In genomic region chr19:55861746-55862145, GRCm38 (mm10) we compare ENCODE assay signal across 18 mouse cellular contexts.
DNase-seq lines count a peak whose midpoint lies in the region; ATAC-seq lines count a peak whose summit lies in the region.
"Had no signal": no experiment of that assay in that cellular context is flagged by ENCODE, and none has a peak within 500 bp of the region (broad histone marks: within the 10 kb centered on the region; RNA-seq: fewer than 3 reads in every experiment).

No protein-coding gene starts in this region.

- ATAC-seq in heart, embryonic 12.5 days (ENCODE audit: insufficient number of reproducible peaks, low FRiP score) = peak; percentile 67
- peak; percentile 80 for ATAC-seq in liver, embryonic 12.5 days
- peak; percentile 36; the same call in 1 of the 2 replicates for ATAC-seq in stomach, embryonic 15.5 days (ENCODE audit: insufficient read depth, low FRiP score, low read depth)
- ATAC-seq: forebrain, embryonic 15.5 days; Patski had no signal

- WGBS in heart, embryonic 12.5 days = 40% methylated on average over 2 of the region's 2 CpGs
- WGBS in liver, embryonic 12.5 days (ENCODE audit: insufficient replicate concordance) = 25% methylated on average over 2 of the region's 2 CpGs
- WGBS in stomach, embryonic 15.5 days = 49% methylated on average over 2 of the region's 2 CpGs

- no peak overlapping the region for H3K4me2 ChIP-seq in heart, embryonic 12.5 days
- H3K4me2 ChIP-seq in liver, embryonic 12.5 days = peak overlapping the region; percentile 43
- no peak overlapping the region for H3K4me2 ChIP-seq in stomach, embryonic 15.5 days
- H3K4me2 ChIP-seq: forebrain, embryonic 15.5 days; hindbrain, embryonic 14.5 days; limb, embryonic 15.5 days had no signal

- no peak for DNase-seq in heart, postnatal 4 days
- peak; percentile 61 for DNase-seq in c-Kit-positive CD71-positive TER-119-negative erythroid progenitor cells, embryonic 14.5 days (ENCODE audit: low read depth)
- no peak for DNase-seq in spleen, postnatal 4 days (ENCODE audit: low spot score in 2 of 2)
- no peak for DNase-seq in urinary bladder, postnatal 25 days (ENCODE audit: low spot score)
- no peak for DNase-seq in thymus, postnatal 25 days
- DNase-seq: cerebellum, adult 11 months; cerebellum, postnatal 14 days; kidney, adult 18-20 months; kidney, postnatal 25 days; layer of hippocampus, adult 9-11 months; lung, postnatal 10 days had no signal

- peaks cover 50% of the 10 kb centered on the region for H3K4me1 ChIP-seq in heart, embryonic 12.5 days (replicated peaks)
- peaks cover 72% of the 10 kb centered on the region for H3K4me1 ChIP-seq in liver, embryonic 12.5 days
- peaks cover 5% of the 10 kb centered on the region; the same call in 1 of the 2 replicates for H3K4me1 ChIP-seq in stomach, embryonic 15.5 days
- H3K4me1 ChIP-seq: forebrain, embryonic 15.5 days had no signal

- H3K36me3 ChIP-seq in heart, embryonic 12.5 days = peaks cover 17% of the 10 kb centered on the region
- no peaks in the 10 kb centered on the region for H3K36me3 ChIP-seq in liver, embryonic 12.5 days
- H3K36me3 ChIP-seq in stomach, embryonic 15.5 days = no peaks in the 10 kb centered on the region; the same call in 1 of the 2 replicates
- H3K36me3 ChIP-seq: forebrain, embryonic 15.5 days had no signal

- no peaks in the 10 kb centered on the region for H3K9me3 ChIP-seq in heart, embryonic 12.5 days (replicated peaks)
- no peaks in the 10 kb centered on the region for H3K9me3 ChIP-seq in liver, embryonic 12.5 days (replicated peaks)
- no peaks in the 10 kb centered on the region for H3K9me3 ChIP-seq in stomach, embryonic 15.5 days
- H3K9me3 ChIP-seq: forebrain, embryonic 15.5 days; limb, embryonic 15.5 days had no signal

- H3K27ac ChIP-seq in heart, embryonic 12.5 days (ENCODE audit: poor library complexity, severe bottlenecking) = 0 out of 2 replicates have a peak overlapping the region, but pooled peaks have one; percentile 44
- peak overlapping the region; percentile 79 for H3K27ac ChIP-seq in liver, embryonic 12.5 days
- no peak overlapping the region for H3K27ac ChIP-seq in stomach, embryonic 15.5 days
- H3K27ac ChIP-seq: forebrain, embryonic 15.5 days; hindbrain, embryonic 14.5 days; limb, embryonic 15.5 days had no signal

- H3K9ac ChIP-seq in heart, embryonic 12.5 days = no peak overlapping the region
- peak overlapping the region; percentile 47 for H3K9ac ChIP-seq in liver, embryonic 12.5 days
- H3K9ac ChIP-seq in stomach, embryonic 15.5 days = no peak overlapping the region
- H3K9ac ChIP-seq: forebrain, embryonic 15.5 days; hindbrain, embryonic 14.5 days; limb, embryonic 15.5 days had no signal

- no peaks in the 10 kb centered on the region for H3K27me3 ChIP-seq in heart, embryonic 12.5 days (replicated peaks)
- no peaks in the 10 kb centered on the region for H3K27me3 ChIP-seq in liver, embryonic 12.5 days (replicated peaks)
- no peaks in the 10 kb centered on the region for H3K27me3 ChIP-seq in stomach, embryonic 15.5 days (replicated peaks)
- H3K27me3 ChIP-seq: forebrain, embryonic 15.5 days; limb, embryonic 15.5 days; Patski had no signal

- no peak overlapping the region for H3K4me3 ChIP-seq in heart, embryonic 12.5 days
- H3K4me3 ChIP-seq in liver, embryonic 12.5 days = no peak overlapping the region
- H3K4me3 ChIP-seq in stomach, embryonic 15.5 days (replicated peaks) = no peak overlapping the region
- H3K4me3 ChIP-seq: forebrain, embryonic 15.5 days; limb, embryonic 15.5 days had no signal
